Mouse (Mus musculus): ENCODE measurements around the gene Tenm2.

DNA sequence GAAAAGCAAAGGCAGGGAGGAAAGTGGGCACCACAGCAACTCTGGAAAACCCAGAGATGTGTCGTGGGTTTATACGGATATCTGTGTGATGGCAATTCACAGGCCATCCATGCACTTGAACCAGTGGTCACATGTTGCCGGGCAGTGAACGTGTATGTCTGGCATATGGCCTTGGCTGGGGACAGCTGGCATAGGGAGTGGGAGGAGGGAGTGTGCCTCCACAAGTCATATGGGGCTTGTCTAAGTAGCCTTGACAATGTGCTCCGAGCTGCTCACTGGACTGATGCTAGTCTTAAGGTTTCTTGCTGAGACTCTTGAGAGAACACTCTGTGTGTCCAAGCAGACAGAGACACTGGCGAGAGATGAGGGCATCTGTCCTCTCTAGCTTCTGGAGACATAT lies 743.5 kb downstream of the Tenm2 start:
- TF ChIP-seq EP300 (IDR thresholded peaks at IDR 0.05) (no peak), CTCF (IDR thresholded peaks at IDR 0.05) (no peak)

All from lung, postnatal 0 days (tissue).